In genomic region chr2:25256443-25257109, GRCm38 (mm10) we compare ENCODE assay signal across 9 mouse cellular contexts. TPM values are rescaled to one million over a fixed set of nuclear protein-coding genes. Genes with fewer than 3 reads are reported as not detected.
A peak's percentile ranks its signal among the peaks of the same experiment; 100 is the strongest.
DNase-seq lines count a peak whose midpoint lies in the region; ATAC-seq and TF ChIP-seq lines count a peak whose summit lies in the region.
"Not testable (repeated sequence)": the region's sequence is repeated elsewhere in the genome, so short reads cannot be mapped to it uniquely, and the experiment has no call there.
"Had no signal": no experiment of that assay in that cellular context is flagged by ENCODE, and none has a peak within 500 bp of the region (broad histone marks: within the 10 kb centered on the region; RNA-seq: fewer than 3 reads in every experiment).

No protein-coding gene starts in this region.

- peaks cover 18% of the 10 kb centered on the region for H3K79me3 ChIP-seq in C2C12 (ENCODE audit: low read depth)

- TF ChIP-seq POLR2A in bone marrow macrophage, adult 2 months (IDR thresholded peaks at IDR 0.05; ENCODE audit: borderline replicate concordance, low read depth, low read length), result not testable (repeated sequence)

- not testable (repeated sequence) for DNase-seq in midbrain, embryonic 14.5 days

- not testable (repeated sequence) for H3K27me3 ChIP-seq in C2C12 (ENCODE audit: control insufficient read depth, insufficient read depth, insufficient read length); embryonic facial prominence, embryonic 15.5 days; heart, embryonic 16.5 days (ENCODE audit: control insufficient read depth, insufficient read depth, low read length); kidney, embryonic 15.5 days; liver, embryonic 15.5 days; midbrain, embryonic 14.5 days (ENCODE audit: control insufficient read depth, insufficient read depth, low read length); stomach, embryonic 15.5 days (replicated peaks)

- H3K4me1 ChIP-seq in bone marrow macrophage, adult 2 months (ENCODE audit: control insufficient read depth, insufficient read depth, low read length), result not testable (repeated sequence)
- peaks cover 17% of the 10 kb centered on the region for H3K4me1 ChIP-seq in embryonic facial prominence, embryonic 15.5 days
- H3K4me1 ChIP-seq in heart, embryonic 16.5 days (ENCODE audit: control insufficient read depth, insufficient read depth, low read length), result peaks cover 13% of the 10 kb centered on the region
- peaks cover 20% of the 10 kb centered on the region for H3K4me1 ChIP-seq in kidney, embryonic 15.5 days
- H3K4me1 ChIP-seq in liver, embryonic 15.5 days (replicated peaks), result peaks cover 29% of the 10 kb centered on the region
- H3K4me1 ChIP-seq in midbrain, embryonic 14.5 days (ENCODE audit: control insufficient read depth, insufficient read depth, low read length), result peaks cover 13% of the 10 kb centered on the region
- H3K4me1 ChIP-seq in stomach, embryonic 15.5 days, result peaks cover 14% of the 10 kb centered on the region

- TF ChIP-seq CTCF in C2C12 (IDR thresholded peaks at IDR 0.05; ENCODE audit: control insufficient read depth, insufficient read depth, insufficient read length); bone marrow macrophage, adult 2 months (IDR thresholded peaks at IDR 0.05; ENCODE audit: low read depth, low read length): not testable (repeated sequence)

- H3K79me2 ChIP-seq in C2C12 (ENCODE audit: control insufficient read depth, insufficient read depth), result peaks cover 31% of the 10 kb centered on the region

- not testable (repeated sequence) for H3K9me3 ChIP-seq in embryonic facial prominence, embryonic 15.5 days (replicated peaks); heart, embryonic 16.5 days (replicated peaks; ENCODE audit: control insufficient read depth, low read length); kidney, embryonic 15.5 days (replicated peaks); liver, embryonic 15.5 days (replicated peaks); midbrain, embryonic 14.5 days (ENCODE audit: control insufficient read depth, low read length); stomach, embryonic 15.5 days

- WGBS in embryonic facial prominence, embryonic 15.5 days, result 54% methylated on average over 12 of the region's 12 CpGs
- WGBS in heart, embryonic 16.5 days, result 53% methylated on average over 11 of the region's 12 CpGs
- 56% methylated on average over 12 of the region's 12 CpGs for WGBS in kidney, embryonic 15.5 days
- WGBS in liver, embryonic 15.5 days (ENCODE audit: insufficient replicate concordance), result 32% methylated on average over 12 of the region's 12 CpGs
- WGBS in midbrain, embryonic 14.5 days, result 68% methylated on average over 10 of the region's 12 CpGs
- WGBS in stomach, embryonic 15.5 days, result 57% methylated on average over 12 of the region's 12 CpGs

- H3K36me3 ChIP-seq in C2C12 (ENCODE audit: control insufficient read depth, insufficient read depth), result peaks cover 11% of the 10 kb centered on the region
- peaks cover 11% of the 10 kb centered on the region for H3K36me3 ChIP-seq in embryonic facial prominence, embryonic 15.5 days
- H3K36me3 ChIP-seq in heart, embryonic 16.5 days (ENCODE audit: control insufficient read depth, insufficient read depth); midbrain, embryonic 14.5 days (ENCODE audit: control insufficient read depth, insufficient read depth, low read length); stomach, embryonic 15.5 days: not testable (repeated sequence)
- H3K36me3 ChIP-seq in kidney, embryonic 15.5 days, result peaks cover 21% of the 10 kb centered on the region
- peaks cover 17% of the 10 kb centered on the region for H3K36me3 ChIP-seq in liver, embryonic 15.5 days (replicated peaks)

- peak overlapping the region; percentile 96 for H3K4me3 ChIP-seq in C2C12 (ENCODE audit: insufficient read depth, poor library complexity, severe bottlenecking)
- H3K4me3 ChIP-seq in bone marrow macrophage, adult 2 months (ENCODE audit: insufficient read depth, low read length), result peak overlapping the region; percentile 97
- H3K4me3 ChIP-seq in embryonic facial prominence, embryonic 15.5 days (replicated peaks), result peak overlapping the region; percentile 99
- peak overlapping the region; percentile 100 for H3K4me3 ChIP-seq in heart, embryonic 16.5 days (ENCODE audit: low read length)
- peak overlapping the region; percentile 75 for H3K4me3 ChIP-seq in kidney, embryonic 15.5 days (replicated peaks)
- peak overlapping the region; percentile 90 for H3K4me3 ChIP-seq in liver, embryonic 15.5 days (replicated peaks)
- H3K4me3 ChIP-seq in midbrain, embryonic 14.5 days (replicated peaks; ENCODE audit: low read depth, low read length), result peak overlapping the region; percentile 92
- H3K4me3 ChIP-seq in stomach, embryonic 15.5 days (replicated peaks), result peak overlapping the region; percentile 92

- H3K9ac ChIP-seq in embryonic facial prominence, embryonic 15.5 days, result not testable (repeated sequence)
- H3K9ac ChIP-seq in heart, embryonic 16.5 days (ENCODE audit: low read length), result peak overlapping the region; percentile 87
- H3K9ac ChIP-seq in kidney, embryonic 15.5 days, result peak overlapping the region; percentile 84; the same call in 1 of the 2 replicates
- peak overlapping the region; percentile 84 for H3K9ac ChIP-seq in liver, embryonic 15.5 days
- H3K9ac ChIP-seq in midbrain, embryonic 14.5 days (replicated peaks; ENCODE audit: low read length), result peak overlapping the region; percentile 84; the same call in 1 of the 2 replicates
- H3K9ac ChIP-seq in stomach, embryonic 15.5 days, result 0 out of 2 replicates have a peak overlapping the region, but pooled peaks have one; percentile 86

- not testable (repeated sequence) for ATAC-seq in embryonic facial prominence, embryonic 15.5 days (ENCODE audit: insufficient number of reproducible peaks, low FRiP score, low TSS enrichment, low read depth); heart, embryonic 16.5 days (replicated peaks; ENCODE audit: extremely low read depth, insufficient read depth, low FRiP score); kidney, embryonic 15.5 days (replicated peaks; ENCODE audit: low FRiP score); liver, embryonic 15.5 days (ENCODE audit: insufficient read depth); midbrain, embryonic 14.5 days (ENCODE audit: low FRiP score, low TSS enrichment); stomach, embryonic 15.5 days (ENCODE audit: insufficient read depth, low FRiP score, low read depth)

- peak overlapping the region; percentile 92 for H3K4me2 ChIP-seq in embryonic facial prominence, embryonic 15.5 days (replicated peaks)
- H3K4me2 ChIP-seq in heart, embryonic 16.5 days (ENCODE audit: low read depth, low read length), result peak overlapping the region; percentile 97
- peak overlapping the region; percentile 89 for H3K4me2 ChIP-seq in kidney, embryonic 15.5 days
- H3K4me2 ChIP-seq in liver, embryonic 15.5 days, result peak overlapping the region; percentile 93
- H3K4me2 ChIP-seq in midbrain, embryonic 14.5 days (ENCODE audit: low read length), result peak overlapping the region; percentile 98
- H3K4me2 ChIP-seq in stomach, embryonic 15.5 days, result peak overlapping the region; percentile 96

- H3K27ac ChIP-seq in bone marrow macrophage, adult 2 months (ENCODE audit: insufficient read depth, low read depth, low read length); embryonic facial prominence, embryonic 15.5 days (replicated peaks); heart, embryonic 16.5 days (ENCODE audit: low read length); kidney, embryonic 15.5 days; midbrain, embryonic 14.5 days (replicated peaks; ENCODE audit: low read depth, low read length); stomach, embryonic 15.5 days: not testable (repeated sequence)
- peak overlapping the region; percentile 83; the same call in 1 of the 2 replicates for H3K27ac ChIP-seq in liver, embryonic 15.5 days (replicated peaks)

- not testable (repeated sequence) for H3ac ChIP-seq in C2C12 (ENCODE audit: control insufficient read depth, insufficient read length, low read depth)

RNA-seq across cellular contexts. Expression of gene Tmem203, which starts 1.3 kb away (rescaled TPM):
- polyA plus RNA-seq in C2C12 (2012; fragmentation: generic; extraction: Trizol), result 28.5 TPM
- polyA plus RNA-seq in bone marrow macrophage, adult 2 months (2012; ENCODE audit: insufficient read depth, insufficient read length, missing spikeins), result 18.1 and 20.4 TPM in 2 replicates
- 23.8 and 25.6 TPM in 2 replicates for polyA plus RNA-seq in embryonic facial prominence, embryonic 15.5 days (2015; fragmentation: Nextera tagmentation; extraction: Ambion mirVana)
- 15.1 and 16.4 TPM in 2 replicates for polyA plus RNA-seq in heart, embryonic 16.5 days (2015; fragmentation: Nextera tagmentation; extraction: Ambion mirVana)
- polyA plus RNA-seq in kidney, embryonic 15.5 days (2015; fragmentation: Nextera tagmentation; extraction: Ambion mirVana), result 23.4 and 23.6 TPM in 2 replicates
- polyA plus RNA-seq in liver, embryonic 15.5 days (2015; fragmentation: Nextera tagmentation; extraction: Ambion mirVana), result 11.9 and 12.5 TPM in 2 replicates
- polyA plus RNA-seq in midbrain, embryonic 14.5 days (2014; fragmentation: Nextera tagmentation; extraction: Ambion mirVana), result 11.3 and 12.9 TPM in 2 replicates
- polyA plus RNA-seq in stomach, embryonic 15.5 days (2015; fragmentation: Nextera tagmentation; extraction: Ambion mirVana), result 24.4 and 25.1 TPM in 2 replicates

RNA-seq across cellular contexts. Expression of gene Tprn, which starts 5.8 kb away (rescaled TPM):
- polyA plus RNA-seq in C2C12 (2012; fragmentation: generic; extraction: Trizol), result 7.4 TPM
- 8.8 and 10.2 TPM in 2 replicates for polyA plus RNA-seq in bone marrow macrophage, adult 2 months (2012; ENCODE audit: insufficient read depth, insufficient read length, missing spikeins)
- polyA plus RNA-seq in embryonic facial prominence, embryonic 15.5 days (2015; fragmentation: Nextera tagmentation; extraction: Ambion mirVana), result 10.2 TPM in 2 replicates
- 4.3 and 5.9 TPM in 2 replicates for polyA plus RNA-seq in heart, embryonic 16.5 days (2015; fragmentation: Nextera tagmentation; extraction: Ambion mirVana)
- 9.2 and 11.3 TPM in 2 replicates for polyA plus RNA-seq in kidney, embryonic 15.5 days (2015; fragmentation: Nextera tagmentation; extraction: Ambion mirVana)
- polyA plus RNA-seq in liver, embryonic 15.5 days (2015; fragmentation: Nextera tagmentation; extraction: Ambion mirVana), result 3.9 and 5.4 TPM in 2 replicates
- 13.1 and 13.3 TPM in 2 replicates for polyA plus RNA-seq in midbrain, embryonic 14.5 days (2014; fragmentation: Nextera tagmentation; extraction: Ambion mirVana)
- 16.8 and 17.7 TPM in 2 replicates for polyA plus RNA-seq in stomach, embryonic 15.5 days (2015; fragmentation: Nextera tagmentation; extraction: Ambion mirVana)

RNA-seq across cellular contexts. Expression of gene AL732309.1, which starts 9.9 kb away (rescaled TPM):
- polyA plus RNA-seq in C2C12 (2012; fragmentation: generic; extraction: Trizol), result 3.9 TPM
- 1.3 and 6.1 TPM in 2 replicates for polyA plus RNA-seq in bone marrow macrophage, adult 2 months (2012; ENCODE audit: insufficient read depth, insufficient read length, missing spikeins)
- 8.2 and 9.4 TPM in 2 replicates for polyA plus RNA-seq in embryonic facial prominence, embryonic 15.5 days (2015; fragmentation: Nextera tagmentation; extraction: Ambion mirVana)
- polyA plus RNA-seq in heart, embryonic 16.5 days (2015; fragmentation: Nextera tagmentation; extraction: Ambion mirVana), result 2.2 and 3.1 TPM in 2 replicates
- 5.3 and 5.4 TPM in 2 replicates for polyA plus RNA-seq in kidney, embryonic 15.5 days (2015; fragmentation: Nextera tagmentation; extraction: Ambion mirVana)
- polyA plus RNA-seq in liver, embryonic 15.5 days (2015; fragmentation: Nextera tagmentation; extraction: Ambion mirVana), result 1.7 and 1.9 TPM in 2 replicates
- polyA plus RNA-seq in midbrain, embryonic 14.5 days (2014; fragmentation: Nextera tagmentation; extraction: Ambion mirVana), result 3.7 and 5.1 TPM in 2 replicates
- 5.7 and 7.2 TPM in 2 replicates for polyA plus RNA-seq in stomach, embryonic 15.5 days (2015; fragmentation: Nextera tagmentation; extraction: Ambion mirVana)

RNA-seq across cellular contexts. Expression of gene Cysrt1, which starts 14.3 kb away (rescaled TPM):
- polyA plus RNA-seq in C2C12 (2012; fragmentation: generic; extraction: Trizol), result 0.25 TPM
- not detected in 2 replicates for polyA plus RNA-seq in bone marrow macrophage, adult 2 months (2012; ENCODE audit: insufficient read depth, insufficient read length, missing spikeins)
- 53.3 and 54.0 TPM in 2 replicates for polyA plus RNA-seq in embryonic facial prominence, embryonic 15.5 days (2015; fragmentation: Nextera tagmentation; extraction: Ambion mirVana)
- polyA plus RNA-seq in heart, embryonic 16.5 days (2015; fragmentation: Nextera tagmentation; extraction: Ambion mirVana), result 0.17 TPM in 1 of 2 replicates, not detected in the other
- polyA plus RNA-seq in kidney, embryonic 15.5 days (2015; fragmentation: Nextera tagmentation; extraction: Ambion mirVana), result 0.51 and 0.55 TPM in 2 replicates
- polyA plus RNA-seq in liver, embryonic 15.5 days (2015; fragmentation: Nextera tagmentation; extraction: Ambion mirVana), result 0.14 TPM in 1 of 2 replicates, not detected in the other
- not detected in 2 replicates for polyA plus RNA-seq in midbrain, embryonic 14.5 days (2014; fragmentation: Nextera tagmentation; extraction: Ambion mirVana)
- 7.9 and 22.2 TPM in 2 replicates for polyA plus RNA-seq in stomach, embryonic 15.5 days (2015; fragmentation: Nextera tagmentation; extraction: Ambion mirVana)
- polyA plus RNA-seq: Patski had no signal

RNA-seq across cellular contexts. Expression of gene Rnf208, which starts 14.5 kb away (rescaled TPM):
- polyA plus RNA-seq in C2C12 (2012; fragmentation: generic; extraction: Trizol), result 0.22 TPM
- 0.66 TPM in 1 of 2 replicates, not detected in the other for polyA plus RNA-seq in bone marrow macrophage, adult 2 months (2012; ENCODE audit: insufficient read depth, insufficient read length, missing spikeins)
- 18.4 and 22.9 TPM in 2 replicates for polyA plus RNA-seq in embryonic facial prominence, embryonic 15.5 days (2015; fragmentation: Nextera tagmentation; extraction: Ambion mirVana)
- 3.7 and 5.2 TPM in 2 replicates for polyA plus RNA-seq in heart, embryonic 16.5 days (2015; fragmentation: Nextera tagmentation; extraction: Ambion mirVana)
- 20.7 and 21.8 TPM in 2 replicates for polyA plus RNA-seq in kidney, embryonic 15.5 days (2015; fragmentation: Nextera tagmentation; extraction: Ambion mirVana)
- 0.31 and 0.59 TPM in 2 replicates for polyA plus RNA-seq in liver, embryonic 15.5 days (2015; fragmentation: Nextera tagmentation; extraction: Ambion mirVana)
- 138 and 147 TPM in 2 replicates for polyA plus RNA-seq in midbrain, embryonic 14.5 days (2014; fragmentation: Nextera tagmentation; extraction: Ambion mirVana)
- polyA plus RNA-seq in stomach, embryonic 15.5 days (2015; fragmentation: Nextera tagmentation; extraction: Ambion mirVana), result 13.7 and 13.8 TPM in 2 replicates
